Mouse (Mus musculus) cerebellum, adult 2 months (tissue): ENCODE measurements around the gene Hoxc9.

Experiments
- CTCF ChIP-seq: fragments of 200-500 bp; IDR thresholded peaks from 2 replicates; pipeline ENCODE4 v1.5.1; 2011; ENCODE audit warnings: low read depth, mild to moderate bottlenecking, control low read depth, low read length, moderate library complexity, borderline replicate concordance; ENCODE audit not compliant: insufficient read depth
- POLR2A ChIP-seq: fragments of 200-500 bp; IDR thresholded peaks from 2 replicates; pipeline ENCODE4 v1.6.1; 2011; ENCODE audit warnings: low read length, control low read depth, borderline replicate concordance; ENCODE audit not compliant: insufficient read depth

- TF ChIP-seq CTCF (no peak), POLR2A (no peak)
Observed at GRCm38 (mm10) chr15:102999955-103000354, 23.7 kb downstream of the Hoxc9 start.
